Mouse (Mus musculus): ENCODE measurements around the gene Car12.
"Not testable (repeated sequence)": the region's sequence is repeated elsewhere in the genome, so short reads cannot be mapped to it uniquely, and the experiment has no call there.

Gene Car12

GRCm38 (mm10) chr9:66769275-66769674 lies 55.8 kb downstream of the Car12 start:
- DNase-seq (ENCODE audit: low read depth, low spot score): no peak

- DNase-seq (ENCODE audit: low read depth, low spot score): no peak
Observed at GRCm38 (mm10) chr9:66770701-66771100, 57.2 kb downstream of the Car12 start.

GRCm38 (mm10) chr9:66784552-66784951 lies 71.1 kb downstream of the Car12 start:
- DNase-seq (ENCODE audit: low read depth, low spot score): not testable (repeated sequence)

GRCm38 (mm10) chr9:66787821-66788220 lies 74.3 kb downstream of the Car12 start:
- DNase-seq (ENCODE audit: low read depth, low spot score): peak; percentile 71

GRCm38 (mm10) chr9:66794629-66795463 lies 81.4 kb downstream of the Car12 start:
- DNase-seq (ENCODE audit: low read depth, low spot score): peak; percentile 44

- DNase-seq (ENCODE audit: low read depth, low spot score): peak; percentile 99
Observed at GRCm38 (mm10) chr9:66795464-66796324, 82.2 kb downstream of the Car12 start, which contains the start of gene Aph1b. Gene Aph1b, minus strand, starts transcription at chr9:66795490.

GRCm38 (mm10) chr9:66796739-66797138 lies 83.3 kb downstream of the Car12 start, which contains the start of gene Gm10647:
Gene Gm10647, plus strand, starts transcription at chr9:66797039.
- no peak for DNase-seq (ENCODE audit: low read depth, low spot score)

GRCm38 (mm10) chr9:66801947-66802346 lies 88.5 kb downstream of the Car12 start:
- DNase-seq (ENCODE audit: low read depth, low spot score): no peak

GRCm38 (mm10) chr9:66805951-66806350 lies 92.5 kb downstream of the Car12 start:
- not testable (repeated sequence) for DNase-seq (ENCODE audit: low read depth, low spot score)

- no peak for DNase-seq (ENCODE audit: low read depth, low spot score)
Observed at GRCm38 (mm10) chr9:66813392-66813791, 99.9 kb downstream of the Car12 start.

Measured in 3T3-L1 (cell line).